Mouse (Mus musculus) cortical plate, adult 2 months (tissue): Measurements from ENCODE around the gene Klhl5. TPM values are rescaled to one million over a fixed set of nuclear protein-coding genes. Genes with fewer than 3 reads are reported as not detected.

ENCODE experiments used
- H3K27ac ChIP-seq: fragments of 200-500 bp; 2 replicates; pipeline ENCODE4 v1.5.1; 2012; ENCODE audit warnings: low read length, control low read depth, inconsistent platforms; ENCODE audit not compliant: insufficient read depth
- H3K4me1 ChIP-seq: fragments of 200-500 bp; 2 replicates; pipeline ENCODE4 v1.6.1; 2011; ENCODE audit warnings: low read length; ENCODE audit not compliant: control insufficient read depth, insufficient read depth
- H3K4me3 ChIP-seq: fragments of 200-500 bp; 2 replicates; pipeline ENCODE4 v1.5.1; 2011; ENCODE audit warnings: mild to moderate bottlenecking, low read length, control low read depth; ENCODE audit not compliant: insufficient read depth
- CTCF ChIP-seq: fragments of 200-500 bp; IDR thresholded peaks from 2 replicates; pipeline ENCODE4 v1.5.1; 2011; ENCODE audit warnings: mild to moderate bottlenecking, control low read depth, low read length; ENCODE audit not compliant: insufficient read depth; ENCODE audit errors: extremely low read depth
- POLR2A ChIP-seq: fragments of 200-500 bp; IDR thresholded peaks from 2 replicates; pipeline ENCODE4 v1.6.1; 2011; ENCODE audit warnings: mild to moderate bottlenecking, low read length, control low read depth; ENCODE audit not compliant: insufficient read depth; ENCODE audit errors: extremely low read depth
- polyA plus RNA-seq: library from polyadenylated mRNA; depleted of rRNA; stranded (reverse); fragments of >200 nt; gene quantifications from 2 replicates; pipeline ENCODE4 v1.2.3, GENCODE M21; 2012

Klhl5 gene
- polyA plus RNA-seq, 1 experiment: 46.9 TPM

DNA sequence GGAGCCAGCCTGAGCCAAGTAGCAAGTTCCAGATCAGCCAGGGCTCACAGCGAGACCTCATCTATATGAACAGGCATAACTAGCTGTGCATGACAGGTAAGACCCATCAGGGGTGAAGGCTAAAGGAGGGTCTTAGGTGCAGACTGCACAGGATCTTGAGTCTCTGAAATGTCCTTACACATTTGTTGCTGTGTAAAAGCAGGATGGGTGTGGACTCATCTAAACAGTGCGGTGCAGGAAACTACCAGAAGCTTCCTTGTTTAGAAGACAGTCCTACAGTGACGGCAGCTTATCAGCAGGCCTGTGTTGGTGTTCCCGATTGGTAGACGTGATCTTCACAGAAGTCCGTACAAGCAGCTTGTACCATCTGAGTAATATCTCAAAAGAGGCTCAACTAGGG lies 6.0 kb downstream of the Klhl5 start:
- Histone ChIP-seq H3K27ac (peak overlapping the region; percentile 54), H3K4me1 (peaks cover 3% of the 10 kb centered on the region; the same call in 1 of the 2 replicates)
- TF ChIP-seq CTCF (no peak), POLR2A (no peak)

DNA sequence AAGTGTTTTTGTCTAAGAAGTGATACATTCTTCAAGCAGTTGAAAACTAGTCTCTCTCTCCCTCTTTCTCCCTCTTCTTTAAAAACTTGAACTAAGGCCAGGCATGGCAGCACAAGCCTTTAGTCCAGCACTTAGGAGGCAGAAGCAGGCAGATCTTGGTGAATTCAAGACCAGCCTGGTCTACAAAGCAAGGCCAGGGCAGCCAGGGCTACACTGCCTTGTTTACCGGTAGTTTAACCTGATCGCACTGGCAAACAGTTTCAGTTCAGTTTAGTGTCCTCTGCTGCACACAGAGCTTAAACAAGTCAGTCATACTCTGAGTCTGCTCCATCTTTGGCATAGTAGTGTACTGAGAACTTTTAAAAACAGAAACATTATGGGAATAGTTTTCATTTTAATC lies 9.4 kb downstream of the Klhl5 start:
- Histone ChIP-seq H3K27ac (no peak overlapping the region), H3K4me1 (peaks cover 2% of the 10 kb centered on the region; the same call in 1 of the 2 replicates), H3K4me3 (no peak overlapping the region)
- no peak for TF ChIP-seq POLR2A
- no peak for TF ChIP-seq CTCF

More for the DNA sequence above, 6.0 kb downstream of the Klhl5 start:
- no peak overlapping the region for H3K4me3 ChIP-seq

DNA sequence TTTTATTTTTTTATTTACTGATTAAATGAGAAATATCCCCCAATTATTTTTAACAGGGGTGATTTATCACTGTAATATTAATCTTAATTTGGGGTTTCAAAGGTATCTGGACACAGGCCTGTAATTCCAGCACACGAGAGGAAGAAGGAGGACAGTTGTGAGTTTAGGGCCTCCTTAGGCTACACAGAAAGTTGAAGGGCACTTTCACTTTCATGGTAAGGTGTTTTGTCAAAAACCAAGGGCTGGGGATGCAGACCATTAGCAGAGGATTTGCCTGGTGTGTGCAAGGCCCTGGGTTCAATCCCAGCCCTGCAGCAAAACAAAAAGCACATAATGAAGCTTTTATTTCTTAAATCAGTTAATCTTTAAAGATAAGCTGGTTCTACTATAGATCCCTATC lies 12.2 kb downstream of the Klhl5 start:
- no peak overlapping the region for H3K27ac ChIP-seq
- no peak overlapping the region for H3K4me3 ChIP-seq
- TF ChIP-seq POLR2A (no peak), CTCF (no peak)
- no peaks in the 10 kb centered on the region for H3K4me1 ChIP-seq

DNA sequence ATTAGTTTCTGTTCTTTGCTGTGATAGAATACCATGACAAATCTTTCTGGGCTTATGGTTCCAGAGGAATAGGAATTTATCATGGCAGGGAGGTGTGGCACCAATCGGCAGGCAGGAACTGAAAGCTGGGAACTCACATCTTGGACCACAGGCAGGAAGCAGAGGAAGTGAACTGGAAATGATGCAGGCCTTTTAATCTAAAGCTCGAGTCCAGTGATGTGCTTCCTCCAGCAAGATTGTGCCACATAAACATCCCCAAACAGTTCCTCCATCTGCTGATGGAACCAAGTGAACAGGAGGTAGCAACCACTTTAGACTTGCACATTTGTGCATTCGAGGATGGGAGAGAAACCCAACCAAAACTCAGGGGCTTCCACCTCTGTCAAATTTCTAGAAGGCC lies 12.6 kb downstream of the Klhl5 start:
- H3K4me3 ChIP-seq: no peak overlapping the region
- no peak for TF ChIP-seq POLR2A
- TF ChIP-seq CTCF: no peak
- H3K27ac ChIP-seq: no peak overlapping the region
- no peaks in the 10 kb centered on the region for H3K4me1 ChIP-seq

DNA sequence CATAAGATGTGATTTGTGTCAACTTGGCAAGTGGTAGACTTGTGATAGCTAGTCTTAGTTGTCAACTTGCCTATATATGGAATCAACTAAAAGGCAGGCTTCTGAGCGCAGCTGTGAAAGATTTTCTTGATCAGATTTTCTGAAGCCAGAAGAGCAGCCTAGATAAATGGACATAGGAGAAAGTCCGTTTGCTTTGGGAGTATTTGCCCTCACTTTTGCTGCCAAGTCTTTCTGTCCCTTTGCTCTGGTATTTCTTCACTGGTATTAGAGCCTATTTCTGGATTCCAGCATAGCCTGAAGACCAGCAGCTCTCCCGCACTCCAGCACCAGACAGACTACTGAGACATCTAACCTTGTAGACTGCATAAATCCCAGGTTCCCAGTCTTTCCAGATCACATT lies 15.3 kb downstream of the Klhl5 start:
- no peak for TF ChIP-seq CTCF
- TF ChIP-seq POLR2A: no peak
- Histone ChIP-seq H3K4me3 (no peak overlapping the region), H3K27ac (no peak overlapping the region), H3K4me1 (no peaks in the 10 kb centered on the region)

DNA sequence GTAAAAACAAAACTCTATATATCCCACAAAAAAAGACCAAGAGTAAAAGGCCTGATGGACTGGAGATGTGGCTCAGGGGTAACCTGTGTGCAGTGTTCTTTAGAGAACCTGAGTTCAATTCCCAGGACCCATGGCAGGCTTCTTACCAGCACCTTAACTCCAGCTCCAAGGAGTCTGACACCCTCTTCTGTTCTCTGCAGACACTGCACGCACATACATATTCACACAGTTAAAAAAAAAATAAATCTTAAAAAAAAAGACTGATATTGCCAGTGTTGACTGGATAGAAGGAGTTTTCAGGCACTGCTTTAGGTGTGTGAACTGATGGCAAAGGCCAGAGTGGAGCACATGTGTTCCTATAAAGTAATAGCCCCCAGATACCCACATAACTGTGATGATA lies 18.8 kb downstream of the Klhl5 start:
- Histone ChIP-seq H3K4me3 (no peak overlapping the region), H3K4me1 (no peaks in the 10 kb centered on the region), H3K27ac (no peak overlapping the region)
- TF ChIP-seq POLR2A: no peak
- TF ChIP-seq CTCF: no peak

DNA sequence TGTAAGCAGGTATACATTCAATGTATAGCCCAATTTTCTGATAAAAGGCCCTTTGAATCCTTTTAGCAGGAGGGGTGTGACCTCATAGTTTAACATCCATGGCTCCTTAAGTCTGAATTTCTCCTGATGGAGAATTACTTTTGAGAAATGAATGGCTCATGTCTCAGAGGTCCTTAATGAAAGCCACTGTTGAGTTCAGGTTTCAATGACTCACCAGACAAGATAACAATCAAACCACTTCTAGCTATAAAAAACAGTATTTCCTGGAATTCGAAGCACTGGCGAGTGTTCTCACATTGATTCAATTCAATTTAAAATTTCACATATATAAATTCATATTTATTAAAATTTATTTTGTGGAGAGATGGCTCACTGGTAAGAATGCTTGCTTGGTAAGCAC lies 21.1 kb downstream of the Klhl5 start:
- no peak overlapping the region for H3K4me3 ChIP-seq
- H3K4me1 ChIP-seq: no peaks in the 10 kb centered on the region
- TF ChIP-seq POLR2A (no peak), CTCF (no peak)
- H3K27ac ChIP-seq: no peak overlapping the region

DNA sequence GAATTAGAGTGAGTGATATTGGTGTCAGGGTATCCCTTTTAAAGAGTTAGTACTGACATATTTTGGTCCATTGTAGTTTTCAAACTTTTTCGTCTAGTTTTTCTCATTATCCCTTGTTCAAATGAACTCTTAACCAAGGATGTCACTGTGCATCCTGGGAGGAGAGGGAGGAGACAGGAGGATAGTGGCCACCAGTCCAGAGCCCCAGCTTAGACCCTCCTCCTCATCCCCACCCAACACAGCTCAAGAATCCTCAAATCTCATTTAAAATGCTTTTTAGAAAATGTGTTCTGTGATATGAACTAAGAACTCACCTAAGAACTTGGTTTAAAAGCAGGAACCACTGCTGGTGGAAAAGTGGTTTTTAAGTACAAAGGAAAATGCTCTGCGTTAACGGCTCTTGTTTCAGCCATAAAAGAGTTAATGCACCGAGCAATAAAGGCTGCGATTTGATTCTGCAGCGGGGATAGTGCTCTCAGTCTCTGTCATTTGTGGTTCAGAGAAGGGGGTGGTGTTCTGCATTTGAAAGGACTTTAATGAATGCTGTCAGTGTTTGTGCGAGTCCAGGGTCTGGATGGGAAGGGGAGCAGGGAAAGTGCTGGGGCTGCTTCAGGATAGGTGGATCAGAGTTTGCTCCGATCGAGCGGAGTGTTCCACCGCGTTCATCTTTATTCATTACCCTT lies 23.3 kb downstream of the Klhl5 start:
- Histone ChIP-seq H3K4me1 (no peaks in the 10 kb centered on the region), H3K27ac (no peak overlapping the region)

DNA sequence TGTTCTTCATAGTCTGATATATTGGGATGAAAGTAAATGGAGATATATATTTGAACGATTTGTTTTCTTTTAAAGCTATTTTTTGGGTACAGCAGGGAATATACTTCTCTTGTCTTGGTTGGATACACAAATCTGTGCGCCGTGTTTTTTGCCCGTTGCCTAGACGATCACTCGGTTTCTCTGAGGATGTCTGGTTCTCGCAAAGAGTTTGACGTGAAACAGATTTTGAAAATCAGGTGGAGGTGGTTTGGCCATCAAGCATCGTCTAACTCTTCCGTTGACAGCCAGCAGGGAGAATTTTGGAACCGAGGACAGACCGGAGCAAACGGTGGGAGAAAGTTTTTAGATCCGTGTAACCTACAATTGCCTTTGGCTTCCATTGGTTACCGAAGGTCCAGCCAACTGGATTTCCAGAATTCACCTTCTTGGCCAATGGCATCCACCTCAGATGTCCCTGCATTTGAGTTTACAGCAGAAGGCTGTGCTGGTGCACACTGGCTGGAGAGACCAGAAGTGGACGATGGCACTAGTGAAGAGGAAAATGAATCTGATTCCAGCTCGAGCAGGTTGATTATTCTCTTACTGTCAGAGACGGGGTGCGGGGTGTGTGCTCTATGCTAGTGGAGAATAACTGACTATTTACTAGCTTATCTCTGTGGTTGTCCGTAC lies 24.0 kb downstream of the Klhl5 start:
- no peak for TF ChIP-seq CTCF
- no peak for TF ChIP-seq POLR2A
- H3K4me1 ChIP-seq: no peaks in the 10 kb centered on the region; the same call in 1 of the 2 replicates
- peak overlapping the region; percentile 7; the same call in 1 of the 2 replicates for H3K27ac ChIP-seq
- H3K4me3 ChIP-seq: peak overlapping the region; percentile 92

More for the DNA sequence above, 23.3 kb downstream of the Klhl5 start:
- H3K4me3 ChIP-seq: peak overlapping the region; percentile 92
- TF ChIP-seq CTCF (no peak), POLR2A (peak; percentile 60)

DNA sequence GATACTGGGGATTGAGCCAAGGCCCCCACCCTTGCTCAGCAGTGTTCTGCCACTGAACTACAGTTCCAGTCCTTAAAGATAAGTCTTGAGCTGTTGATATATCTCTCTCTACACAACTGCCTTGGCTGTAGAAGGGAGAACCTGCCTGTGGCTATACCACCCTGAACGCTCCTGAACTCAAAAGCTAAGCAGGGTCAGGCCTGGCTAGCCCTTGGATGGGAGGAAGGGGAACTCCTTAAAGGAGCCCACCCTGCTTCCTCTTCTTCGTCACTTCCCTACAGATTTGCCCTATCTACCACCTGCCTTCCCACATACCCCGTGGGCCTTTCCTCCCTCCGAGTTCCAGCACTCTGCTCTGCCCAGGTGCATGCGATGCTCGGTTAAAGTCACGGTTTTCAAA lies 28.8 kb downstream of the Klhl5 start:
- H3K4me1 ChIP-seq: peaks cover 3% of the 10 kb centered on the region; the same call in 1 of the 2 replicates
- no peak for TF ChIP-seq CTCF
- TF ChIP-seq POLR2A: no peak
- H3K4me3 ChIP-seq: no peak overlapping the region
- H3K27ac ChIP-seq: no peak overlapping the region
